Mouse (Mus musculus) G1E (cell line): Measurements from ENCODE around the gene Gm20219.

Experiments used
- CTCF ChIP-seq: IDR thresholded peaks from 2 replicates; pipeline ENCODE4 v1.5.1; 2012; ENCODE audit warnings: low read depth, low read length, inconsistent platforms, mixed read lengths
- GATA1 ChIP-seq: IDR thresholded peaks from 2 replicates; pipeline ENCODE4 v1.6.1; 2012; ENCODE audit warnings: borderline replicate concordance, low read length, inconsistent platforms, mixed read lengths
- GATA2 ChIP-seq: IDR thresholded peaks from 2 replicates; pipeline ENCODE4 v1.6.1; 2012; ENCODE audit warnings: low read depth, low read length, inconsistent platforms, borderline replicate concordance
- POLR2AphosphoS5 ChIP-seq: IDR thresholded peaks from 2 replicates; pipeline ENCODE4 v1.6.1; 2012; ENCODE audit warnings: low read depth, low read length, inconsistent platforms; ENCODE audit not compliant: insufficient replicate concordance
- TAL1 ChIP-seq: conservative IDR thresholded peaks from 2 replicates; pipeline ENCODE4 v1.6.1; 2012; ENCODE audit warnings: low read depth, low read length, inconsistent platforms, mixed read lengths

GRCm38 (mm10) chr17:56511707-56512090, 42.5 kb downstream of the Gm20219 start:
- TF ChIP-seq POLR2AphosphoS5 (no peak), CTCF (no peak), GATA1 (no peak), GATA2 (no peak), TAL1 (no peak)
